Mouse (Mus musculus): ENCODE results near the gene Oxct2a.

DNA sequence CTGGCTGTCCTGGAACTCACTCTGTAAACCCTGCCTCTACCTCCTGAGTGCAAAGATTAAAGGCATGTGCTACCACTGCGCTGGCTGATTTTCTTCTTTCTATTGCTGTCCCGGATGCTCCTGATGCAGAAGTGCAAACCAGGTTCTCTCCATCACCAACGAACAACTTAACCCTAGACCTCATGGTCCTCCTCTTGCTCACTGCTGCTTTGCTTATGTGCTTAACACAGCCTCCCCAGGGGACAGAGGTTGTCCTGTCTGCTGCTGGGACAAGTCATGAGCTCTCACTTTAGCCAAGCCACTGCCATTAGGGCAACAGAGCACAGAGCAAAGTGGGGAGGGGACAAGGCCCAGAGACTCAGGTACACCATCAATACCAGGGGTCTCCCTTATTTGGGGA is 8.9 kb downstream of the Oxct2a start:
- no peak for TF ChIP-seq CTCF (IDR thresholded peaks at IDR 0.05; ENCODE audit: insufficient read depth, low read depth, low read length)
- TF ChIP-seq POLR2A (IDR thresholded peaks at IDR 0.05; ENCODE audit: insufficient read depth, low read depth, low read length): no peak

All from olfactory bulb, adult 2 months (tissue).